Mouse (Mus musculus): ENCODE measurements around the gene Iqcf3. TPM values are rescaled to one million over a fixed set of nuclear protein-coding genes. Genes with fewer than 3 reads are reported as not detected.
"Not testable (repeated sequence)": the region's sequence is repeated elsewhere in the genome, so short reads cannot be mapped to it uniquely, and the experiment has no call there.

Iqcf3 gene
- polyA plus RNA-seq (2015; fragmentation: Nextera tagmentation; extraction: Ambion mirVana) = not detected in 2 replicates

DNA sequence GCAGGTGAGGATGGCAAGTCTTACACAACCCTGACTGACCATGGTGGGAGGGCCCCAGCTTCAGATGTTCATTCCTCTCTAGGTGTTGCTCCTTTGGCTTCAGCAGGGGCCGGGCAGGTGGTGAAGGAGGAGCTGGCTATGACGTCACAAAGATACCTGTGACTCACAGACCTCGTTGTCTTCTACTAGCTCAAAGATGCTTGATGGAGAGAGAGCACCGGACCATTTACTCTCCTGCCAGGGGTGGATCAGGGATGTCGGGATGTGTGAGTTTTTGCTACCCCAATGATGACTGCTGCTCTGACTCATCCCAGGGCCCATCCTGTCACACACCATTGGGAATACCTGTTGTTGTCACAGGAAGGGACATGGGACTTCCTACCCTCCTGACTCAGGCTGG, at the start of gene Iqcf3:
Gene Iqcf3 (minus strand): TSS at position 101 of the 400 bp plus-strand sequence.
- H3K27me3 ChIP-seq (ENCODE audit: control insufficient read depth, insufficient read depth, low read length) = no peaks in the 10 kb centered on the region
- H3K27ac ChIP-seq (ENCODE audit: low read length) = no peak within 1 kb of the TSS
- H3K4me2 ChIP-seq (ENCODE audit: low read depth, low read length) = no peak within 1 kb of the TSS
- H3K4me1 ChIP-seq (ENCODE audit: control insufficient read depth, insufficient read depth, low read length) = no peaks in the 10 kb centered on the region
- no peak within 1 kb of the TSS for H3K9ac ChIP-seq (ENCODE audit: low read length)
- 93% methylated on average over 5 of the region's 5 CpGs for WGBS
- no peaks in the 10 kb centered on the region for H3K36me3 ChIP-seq (ENCODE audit: control insufficient read depth, insufficient read depth, low read length)
- no peaks in the 10 kb centered on the region for H3K9me3 ChIP-seq (replicated peaks; ENCODE audit: control insufficient read depth, low read length)
- H3K4me3 ChIP-seq (replicated peaks; ENCODE audit: low read length) = no peak within 1 kb of the TSS
- ATAC-seq (ENCODE audit: insufficient read depth, low FRiP score) = no peak

- no peak for ATAC-seq (ENCODE audit: insufficient read depth, low FRiP score)
- Histone ChIP-seq H3K36me3 (ENCODE audit: control insufficient read depth, insufficient read depth, low read length) (no peaks in the 10 kb centered on the region), H3K27ac (ENCODE audit: low read length) (no peak overlapping the region), H3K4me2 (ENCODE audit: low read depth, low read length) (no peak overlapping the region), H3K9ac (ENCODE audit: low read length) (no peak overlapping the region), H3K4me1 (ENCODE audit: control insufficient read depth, insufficient read depth, low read length) (no peaks in the 10 kb centered on the region), H3K9me3 (replicated peaks; ENCODE audit: control insufficient read depth, low read length) (no peaks in the 10 kb centered on the region), H3K27me3 (ENCODE audit: control insufficient read depth, insufficient read depth, low read length) (no peaks in the 10 kb centered on the region), H3K4me3 (replicated peaks; ENCODE audit: low read length) (no peak overlapping the region)
- 80% methylated on average over 4 of the region's 4 CpGs for WGBS
These were observed 49.3 kb upstream of the Iqcf3 start for GRCm38 (mm10) chr9:106610727-106611126.

- Histone ChIP-seq H3K27ac (ENCODE audit: low read length) (no peak overlapping the region), H3K27me3 (ENCODE audit: control insufficient read depth, insufficient read depth, low read length) (no peaks in the 10 kb centered on the region), H3K9ac (ENCODE audit: low read length) (no peak overlapping the region), H3K36me3 (ENCODE audit: control insufficient read depth, insufficient read depth, low read length) (no peaks in the 10 kb centered on the region), H3K4me2 (ENCODE audit: low read depth, low read length) (no peak overlapping the region), H3K9me3 (replicated peaks; ENCODE audit: control insufficient read depth, low read length) (no peaks in the 10 kb centered on the region), H3K4me1 (ENCODE audit: control insufficient read depth, insufficient read depth, low read length) (no peaks in the 10 kb centered on the region), H3K4me3 (replicated peaks; ENCODE audit: low read length) (no peak overlapping the region)
- WGBS = 29% methylated on average over 8 of the region's 8 CpGs
- no peak for ATAC-seq (ENCODE audit: insufficient read depth, low FRiP score)
These were observed 39.1 kb upstream of the Iqcf3 start for GRCm38 (mm10) chr9:106600546-106600945.

DNA sequence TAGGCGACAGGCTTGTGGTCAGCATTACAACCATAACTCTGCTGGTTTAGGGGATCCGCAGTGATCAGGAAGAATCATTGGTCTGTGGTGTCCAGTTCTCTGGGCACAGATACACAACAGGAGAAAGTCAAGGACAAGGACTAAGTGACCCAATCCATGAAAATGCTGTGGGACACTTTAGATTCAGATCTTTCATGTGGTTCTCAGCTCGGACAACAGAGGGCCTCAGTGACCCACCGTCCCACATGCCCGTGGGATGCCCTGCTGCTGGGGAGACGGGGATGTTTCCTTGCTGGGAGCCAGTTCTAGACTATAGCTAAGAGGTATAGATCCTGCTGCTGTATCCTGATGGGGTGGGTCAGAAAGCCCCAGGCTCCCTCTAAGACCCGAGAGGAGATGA, 37.0 kb upstream of the Iqcf3 start:
- Histone ChIP-seq H3K9me3 (replicated peaks; ENCODE audit: control insufficient read depth, low read length) (no peaks in the 10 kb centered on the region), H3K9ac (ENCODE audit: low read length) (no peak overlapping the region), H3K27me3 (ENCODE audit: control insufficient read depth, insufficient read depth, low read length) (no peaks in the 10 kb centered on the region), H3K4me3 (replicated peaks; ENCODE audit: low read length) (no peak overlapping the region), H3K27ac (ENCODE audit: low read length) (no peak overlapping the region), H3K4me1 (ENCODE audit: control insufficient read depth, insufficient read depth, low read length) (no peaks in the 10 kb centered on the region), H3K36me3 (ENCODE audit: control insufficient read depth, insufficient read depth, low read length) (no peaks in the 10 kb centered on the region), H3K4me2 (ENCODE audit: low read depth, low read length) (no peak overlapping the region)
- WGBS = 42% methylated on average over 7 of the region's 7 CpGs
- ATAC-seq (ENCODE audit: insufficient read depth, low FRiP score) = no peak

GRCm38 (mm10) chr9:106595836-106596235, 34.4 kb upstream of the Iqcf3 start:
- no peaks in the 10 kb centered on the region for H3K4me1 ChIP-seq (ENCODE audit: control insufficient read depth, insufficient read depth, low read length)
- WGBS = 61% methylated on average over 7 of the region's 7 CpGs

DNA sequence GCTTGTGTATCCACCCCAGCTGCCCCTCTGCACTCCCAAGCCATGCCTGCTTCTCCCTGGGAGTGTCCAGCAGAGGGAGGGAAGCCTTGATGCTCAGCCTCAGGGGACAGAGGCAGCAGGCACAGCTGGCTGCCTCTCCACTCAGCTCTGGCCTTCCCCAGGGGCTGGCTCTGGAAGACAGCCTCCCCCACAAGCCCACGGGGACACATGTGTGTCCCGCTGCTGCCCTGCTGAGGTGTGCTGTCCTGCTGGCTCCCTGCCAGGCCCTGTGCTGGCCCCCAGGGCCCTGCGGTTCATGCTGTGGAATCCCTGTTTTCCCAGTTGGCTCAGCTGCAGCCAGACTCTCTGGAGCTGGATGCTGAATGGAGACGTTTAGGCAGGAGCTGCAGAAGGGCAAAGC, 34.0 kb upstream of the Iqcf3 start:
- not testable (repeated sequence) for H3K4me1 ChIP-seq (ENCODE audit: control insufficient read depth, insufficient read depth, low read length); ATAC-seq (ENCODE audit: insufficient read depth, low FRiP score); H3K4me3 ChIP-seq (replicated peaks; ENCODE audit: low read length); H3K27ac ChIP-seq (ENCODE audit: low read length); H3K27me3 ChIP-seq (ENCODE audit: control insufficient read depth, insufficient read depth, low read length); H3K36me3 ChIP-seq (ENCODE audit: control insufficient read depth, insufficient read depth, low read length); H3K4me2 ChIP-seq (ENCODE audit: low read depth, low read length); H3K9ac ChIP-seq (ENCODE audit: low read length); H3K9me3 ChIP-seq (replicated peaks; ENCODE audit: control insufficient read depth, low read length)
- 15% methylated on average over 4 of the region's 4 CpGs for WGBS

More at GRCm38 (mm10) chr9:106595836-106596235, 34.4 kb upstream of the Iqcf3 start:
- H3K27me3 ChIP-seq (ENCODE audit: control insufficient read depth, insufficient read depth, low read length) = no peaks in the 10 kb centered on the region
- H3K27ac ChIP-seq (ENCODE audit: low read length) = no peak overlapping the region
- ATAC-seq (ENCODE audit: insufficient read depth, low FRiP score) = no peak
- H3K4me3 ChIP-seq (replicated peaks; ENCODE audit: low read length) = no peak overlapping the region
- H3K9ac ChIP-seq (ENCODE audit: low read length) = no peak overlapping the region
- H3K36me3 ChIP-seq (ENCODE audit: control insufficient read depth, insufficient read depth, low read length) = no peaks in the 10 kb centered on the region
- no peak overlapping the region for H3K4me2 ChIP-seq (ENCODE audit: low read depth, low read length)
- no peaks in the 10 kb centered on the region for H3K9me3 ChIP-seq (replicated peaks; ENCODE audit: control insufficient read depth, low read length)

- Histone ChIP-seq H3K4me1 (ENCODE audit: control insufficient read depth, insufficient read depth, low read length) (no peaks in the 10 kb centered on the region), H3K4me2 (ENCODE audit: low read depth, low read length) (no peak overlapping the region), H3K4me3 (replicated peaks; ENCODE audit: low read length) (no peak overlapping the region), H3K9ac (ENCODE audit: low read length) (no peak overlapping the region), H3K27ac (ENCODE audit: low read length) (no peak overlapping the region), H3K36me3 (ENCODE audit: control insufficient read depth, insufficient read depth, low read length) (no peaks in the 10 kb centered on the region), H3K27me3 (ENCODE audit: control insufficient read depth, insufficient read depth, low read length) (no peaks in the 10 kb centered on the region), H3K9me3 (replicated peaks; ENCODE audit: control insufficient read depth, low read length) (no peaks in the 10 kb centered on the region)
- no peak for ATAC-seq (ENCODE audit: insufficient read depth, low FRiP score)
- WGBS = 90% methylated on average over 5 of the region's 5 CpGs
These were observed 30.7 kb upstream of the Iqcf3 start for GRCm38 (mm10) chr9:106592158-106592557.

- Histone ChIP-seq H3K9ac (ENCODE audit: low read length) (no peak overlapping the region), H3K27ac (ENCODE audit: low read length) (no peak overlapping the region), H3K4me3 (replicated peaks; ENCODE audit: low read length) (no peak overlapping the region), H3K9me3 (replicated peaks; ENCODE audit: control insufficient read depth, low read length) (no peaks in the 10 kb centered on the region), H3K36me3 (ENCODE audit: control insufficient read depth, insufficient read depth, low read length) (no peaks in the 10 kb centered on the region), H3K4me2 (ENCODE audit: low read depth, low read length) (no peak overlapping the region), H3K4me1 (ENCODE audit: control insufficient read depth, insufficient read depth, low read length) (no peaks in the 10 kb centered on the region), H3K27me3 (ENCODE audit: control insufficient read depth, insufficient read depth, low read length) (no peaks in the 10 kb centered on the region)
- WGBS = 63% methylated on average over 1 of the region's 1 CpGs
- ATAC-seq (ENCODE audit: insufficient read depth, low FRiP score) = no peak
These were observed 21.1 kb upstream of the Iqcf3 start for GRCm38 (mm10) chr9:106582552-106582951.

GRCm38 (mm10) chr9:106580016-106580415, 18.6 kb upstream of the Iqcf3 start:
- Histone ChIP-seq H3K27me3 (ENCODE audit: control insufficient read depth, insufficient read depth, low read length) (no peaks in the 10 kb centered on the region), H3K36me3 (ENCODE audit: control insufficient read depth, insufficient read depth, low read length) (no peaks in the 10 kb centered on the region), H3K4me3 (replicated peaks; ENCODE audit: low read length) (no peak overlapping the region), H3K9me3 (replicated peaks; ENCODE audit: control insufficient read depth, low read length) (no peaks in the 10 kb centered on the region), H3K4me1 (ENCODE audit: control insufficient read depth, insufficient read depth, low read length) (no peaks in the 10 kb centered on the region), H3K27ac (ENCODE audit: low read length) (no peak overlapping the region), H3K9ac (ENCODE audit: low read length) (no peak overlapping the region), H3K4me2 (ENCODE audit: low read depth, low read length) (no peak overlapping the region)
- ATAC-seq (ENCODE audit: insufficient read depth, low FRiP score) = no peak
- WGBS = 70% methylated on average over 7 of the region's 7 CpGs

GRCm38 (mm10) chr9:106576112-106576511, 14.7 kb upstream of the Iqcf3 start:
- no peak overlapping the region for H3K9ac ChIP-seq (ENCODE audit: low read length)
- no peak overlapping the region for H3K4me3 ChIP-seq (replicated peaks; ENCODE audit: low read length)
- H3K27me3 ChIP-seq (ENCODE audit: control insufficient read depth, insufficient read depth, low read length) = no peaks in the 10 kb centered on the region
- 73% methylated on average over 2 of the region's 2 CpGs for WGBS
- H3K4me1 ChIP-seq (ENCODE audit: control insufficient read depth, insufficient read depth, low read length) = no peaks in the 10 kb centered on the region
- no peaks in the 10 kb centered on the region for H3K9me3 ChIP-seq (replicated peaks; ENCODE audit: control insufficient read depth, low read length)
- H3K4me2 ChIP-seq (ENCODE audit: low read depth, low read length) = no peak overlapping the region
- H3K27ac ChIP-seq (ENCODE audit: low read length) = no peak overlapping the region
- no peak for ATAC-seq (ENCODE audit: insufficient read depth, low FRiP score)
- H3K36me3 ChIP-seq (ENCODE audit: control insufficient read depth, insufficient read depth, low read length) = no peaks in the 10 kb centered on the region

Data from stomach, embryonic 16.5 days (tissue).